Mouse (Mus musculus): ENCODE results near the gene Cope.

Cope gene

GRCm38 (mm10) chr8:70309311-70309710 is 7.0 kb downstream of the Cope start:
- no peak for DNase-seq (ENCODE audit: low spot score in 2 of 2)

GRCm38 (mm10) chr8:70313399-70313798 is 11.1 kb downstream of the Cope start:
- DNase-seq (ENCODE audit: low spot score in 2 of 2), result no peak

GRCm38 (mm10) chr8:70315624-70316510 is 13.5 kb downstream of the Cope start, which contains the start of gene Cers1:
Gene Cers1 (plus strand): TSS chr8:70315775.
- peak; percentile 70 to 72 for DNase-seq (ENCODE audit: low spot score in 2 of 2)

GRCm38 (mm10) chr8:70316511-70317504 is 14.5 kb downstream of the Cope start:
- peak; percentile 58 to 72 for DNase-seq (ENCODE audit: low spot score in 2 of 2)

- DNase-seq (ENCODE audit: low spot score in 2 of 2), result no peak
Measured at GRCm38 (mm10) chr8:70317872-70318271, 15.6 kb downstream of the Cope start.

GRCm38 (mm10) chr8:70323716-70324115 is 21.4 kb downstream of the Cope start:
- DNase-seq (ENCODE audit: low spot score in 2 of 2), result no peak

GRCm38 (mm10) chr8:70327512-70327911 is 25.2 kb downstream of the Cope start:
- no peak for DNase-seq (ENCODE audit: low spot score in 2 of 2)

GRCm38 (mm10) chr8:70329124-70329834 is 27.0 kb downstream of the Cope start, which contains the start of gene Gdf1:
Gene Gdf1 (plus strand): TSS chr8:70329817.
- DNase-seq (ENCODE audit: low spot score in 2 of 2), result no peak

GRCm38 (mm10) chr8:70329835-70330740 is 27.8 kb downstream of the Cope start:
- DNase-seq (ENCODE audit: low spot score in 2 of 2), result no peak

GRCm38 (mm10) chr8:70330741-70331364 is 28.5 kb downstream of the Cope start:
- peak; percentile 44 to 57 for DNase-seq (ENCODE audit: low spot score in 2 of 2)

- no peak for DNase-seq (ENCODE audit: low spot score in 2 of 2)
Measured at GRCm38 (mm10) chr8:70331526-70331925, 29.2 kb downstream of the Cope start.

- DNase-seq (ENCODE audit: low spot score in 2 of 2), result peak; percentile 58 to 65
Measured at GRCm38 (mm10) chr8:70332070-70332877, 30.0 kb downstream of the Cope start.

- no peak for DNase-seq (ENCODE audit: low spot score in 2 of 2)
Measured at GRCm38 (mm10) chr8:70332878-70333202, 30.5 kb downstream of the Cope start.

GRCm38 (mm10) chr8:70338931-70339330 is 36.6 kb downstream of the Cope start:
- DNase-seq (ENCODE audit: low spot score in 2 of 2), result no peak

GRCm38 (mm10) chr8:70340659-70341058 is 38.3 kb downstream of the Cope start:
- no peak for DNase-seq (ENCODE audit: low spot score in 2 of 2)

- no peak for DNase-seq (ENCODE audit: low spot score in 2 of 2)
Measured at GRCm38 (mm10) chr8:70342007-70342406, 39.7 kb downstream of the Cope start.

GRCm38 (mm10) chr8:70343076-70343475 is 40.8 kb downstream of the Cope start:
- no peak for DNase-seq (ENCODE audit: low spot score in 2 of 2)

- no peak for DNase-seq (ENCODE audit: low spot score in 2 of 2)
Measured at GRCm38 (mm10) chr8:70343696-70344095, 41.4 kb downstream of the Cope start.

GRCm38 (mm10) chr8:70344279-70344678 is 42.0 kb downstream of the Cope start:
- no peak for DNase-seq (ENCODE audit: low spot score in 2 of 2)
